Comparison of ENCODE assay signal across 8 mouse cellular contexts in the genomic region with DNA sequence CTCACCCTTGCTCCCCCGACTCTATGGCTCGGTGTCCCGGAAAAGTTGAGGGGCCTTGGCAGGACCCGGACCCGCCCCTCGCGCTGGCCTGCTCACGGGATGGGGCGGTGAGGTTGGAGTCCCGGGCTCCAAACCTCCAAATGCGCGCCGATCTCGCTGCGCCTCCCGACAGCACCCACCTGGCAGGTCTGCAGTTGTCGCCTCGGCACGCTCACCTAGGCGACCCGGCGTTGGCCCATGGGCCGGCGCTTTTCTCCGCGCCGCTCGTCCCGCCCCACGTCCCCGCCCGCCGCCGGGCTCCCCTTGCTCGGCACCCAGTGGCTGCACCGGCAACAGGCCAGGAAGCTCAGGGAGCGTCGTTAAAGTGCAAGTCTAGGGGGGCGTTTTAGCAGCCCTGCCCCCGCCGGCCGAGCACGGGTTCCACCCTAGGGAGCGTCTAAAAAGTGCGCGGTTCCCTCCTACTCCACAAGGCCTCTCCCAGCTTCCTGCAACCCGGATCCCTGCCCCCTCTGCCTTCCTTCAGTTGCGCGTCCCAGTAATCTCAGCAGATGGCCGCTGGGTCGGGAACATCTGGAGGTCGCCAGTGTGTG. TPM values are rescaled to one million over a fixed set of nuclear protein-coding genes. Genes with fewer than 3 reads are reported as not detected.
DNase-seq lines count a peak whose midpoint lies in the region; ATAC-seq and TF ChIP-seq lines count a peak whose summit lies in the region.

Gene Tsku, minus strand, starts transcription at position 266 of the 590 bp plus-strand sequence.

- no peak for TF ChIP-seq CTCF in CH12.LX (conservative IDR thresholded peaks at IDR 0.05 in 1 of 2, IDR thresholded peaks at IDR 0.05 in 1 of 2; ENCODE audit: low read depth in 2 of 2, low read length in 2 of 2)
- TF ChIP-seq CTCF in thymus, adult 2 months (IDR thresholded peaks at IDR 0.05; ENCODE audit: borderline replicate concordance, control insufficient read depth, extremely low read depth, insufficient read depth, low read length, poor library complexity) = no peak

- peak within 1 kb of the TSS; percentile 27 for H3K9ac ChIP-seq in CH12.LX (ENCODE audit: insufficient read depth, low read depth)
- peak within 1 kb of the TSS; percentile 77 for H3K9ac ChIP-seq in forebrain, embryonic 13.5 days
- H3K9ac ChIP-seq in heart, embryonic 16.5 days (ENCODE audit: low read length) = peak within 1 kb of the TSS; percentile 79
- peak within 1 kb of the TSS; percentile 37; the same call in 1 of the 2 replicates for H3K9ac ChIP-seq in liver, embryonic 15.5 days
- peak within 1 kb of the TSS; percentile 80 for H3K9ac ChIP-seq in neural tube, embryonic 14.5 days (replicated peaks; ENCODE audit: low read depth, low read length)

- WGBS in forebrain, embryonic 13.5 days = under 1% methylated on average over 52 of the region's 52 CpGs
- WGBS in heart, embryonic 16.5 days = under 1% methylated on average over 52 of the region's 52 CpGs
- under 1% methylated on average over 52 of the region's 52 CpGs for WGBS in liver, embryonic 15.5 days (ENCODE audit: insufficient replicate concordance)
- under 1% methylated on average over 52 of the region's 52 CpGs for WGBS in neural tube, embryonic 14.5 days
- WGBS in thymus, adult 2 months = under 1% methylated on average over 52 of the region's 52 CpGs

- no peak within 1 kb of the TSS for H3K27ac ChIP-seq in CH12.LX (ENCODE audit: insufficient read depth, low read depth)
- H3K27ac ChIP-seq in forebrain, embryonic 13.5 days = peak within 1 kb of the TSS; percentile 74
- H3K27ac ChIP-seq in heart, embryonic 16.5 days (ENCODE audit: low read length) = peak within 1 kb of the TSS; percentile 82
- H3K27ac ChIP-seq in liver, embryonic 15.5 days (replicated peaks) = peak within 1 kb of the TSS; percentile 51
- H3K27ac ChIP-seq in neural tube, embryonic 14.5 days (ENCODE audit: low read depth, low read length) = peak within 1 kb of the TSS; percentile 80
- no peak within 1 kb of the TSS for H3K27ac ChIP-seq in thymus, adult 2 months (ENCODE audit: control insufficient read depth, insufficient read depth, low read length)

- in situ Hi-C loops in CH12.LX (cut with MboI; ENCODE audit: low pct_ligation_motif_present, low pct_unique_long_range_greater_than_20kb, low sequenced_read_pairs) = no loop called here

- H3K36me3 ChIP-seq in CH12.LX (replicated peaks in 1 of 2; ENCODE audit: control insufficient read depth in 1 of 2, insufficient read depth in 1 of 2, low read length in 1 of 2) = peaks cover 0 to 2% of the 10 kb centered on the region in 2 experiments
- no peaks in the 10 kb centered on the region for H3K36me3 ChIP-seq in forebrain, embryonic 13.5 days (ENCODE audit: poor library complexity, severe bottlenecking)
- no peaks in the 10 kb centered on the region for H3K36me3 ChIP-seq in heart, embryonic 16.5 days (ENCODE audit: control insufficient read depth, insufficient read depth)
- no peaks in the 10 kb centered on the region for H3K36me3 ChIP-seq in liver, embryonic 15.5 days (replicated peaks)
- no peaks in the 10 kb centered on the region for H3K36me3 ChIP-seq in neural tube, embryonic 14.5 days (ENCODE audit: control insufficient read depth, insufficient read depth, low read length)
- H3K36me3 ChIP-seq in thymus, adult 2 months (ENCODE audit: control insufficient read depth, insufficient read depth, low read length) = no peaks in the 10 kb centered on the region

- H3K9me3 ChIP-seq in CH12.LX (replicated peaks; ENCODE audit: low read length) = peaks cover 17% of the 10 kb centered on the region
- H3K9me3 ChIP-seq in forebrain, embryonic 13.5 days (replicated peaks) = no peaks in the 10 kb centered on the region
- 0 out of 2 replicates have a peak, but pooled peaks cover 3% of the 10 kb centered on the region for H3K9me3 ChIP-seq in heart, embryonic 16.5 days (replicated peaks; ENCODE audit: control insufficient read depth, low read length)
- H3K9me3 ChIP-seq in liver, embryonic 15.5 days (replicated peaks) = no peaks in the 10 kb centered on the region
- no peaks in the 10 kb centered on the region for H3K9me3 ChIP-seq in neural tube, embryonic 14.5 days (ENCODE audit: control insufficient read depth, low read length)

- no peaks in the 10 kb centered on the region for H3K27me3 ChIP-seq in CH12.LX (replicated peaks)
- no peaks in the 10 kb centered on the region; the same call in 1 of the 2 replicates for H3K27me3 ChIP-seq in forebrain, embryonic 13.5 days
- H3K27me3 ChIP-seq in heart, embryonic 16.5 days (ENCODE audit: control insufficient read depth, insufficient read depth, low read length) = no peaks in the 10 kb centered on the region
- H3K27me3 ChIP-seq in liver, embryonic 15.5 days = peaks cover 64% of the 10 kb centered on the region
- no peaks in the 10 kb centered on the region for H3K27me3 ChIP-seq in neural tube, embryonic 14.5 days (ENCODE audit: control insufficient read depth, insufficient read depth, low read length)
- peaks cover 13% of the 10 kb centered on the region for H3K27me3 ChIP-seq in thymus, adult 2 months (ENCODE audit: control insufficient read depth, insufficient read depth, low read length)

- TF ChIP-seq RAD21 in CH12.LX (IDR thresholded peaks at IDR 0.05; ENCODE audit: low read depth, low read length) = no peak

- TF ChIP-seq POLR2A in CH12.LX (IDR thresholded peaks at IDR 0.05; ENCODE audit: low read depth, low read length) = peak; percentile 58
- TF ChIP-seq POLR2A in thymus, adult 2 months (IDR thresholded peaks at IDR 0.05; ENCODE audit: control insufficient read depth, extremely low read depth, insufficient read depth, low read length, poor library complexity) = no peak

- H3K4me1 ChIP-seq in CH12.LX (ENCODE audit: control insufficient read depth in 1 of 2, insufficient read depth in 2 of 2) = peaks cover 6 to 23% of the 10 kb centered on the region in 2 experiments; a peak in 2 of 4 replicates
- H3K4me1 ChIP-seq in forebrain, embryonic 13.5 days = peaks cover 35% of the 10 kb centered on the region
- H3K4me1 ChIP-seq in heart, embryonic 16.5 days (ENCODE audit: control insufficient read depth, insufficient read depth, low read length) = peaks cover 8% of the 10 kb centered on the region
- peaks cover 19% of the 10 kb centered on the region for H3K4me1 ChIP-seq in liver, embryonic 15.5 days (replicated peaks)
- peaks cover 9% of the 10 kb centered on the region; the same call in 1 of the 2 replicates for H3K4me1 ChIP-seq in neural tube, embryonic 14.5 days (ENCODE audit: control insufficient read depth, insufficient read depth, low read length)
- H3K4me1 ChIP-seq in thymus, adult 2 months (replicated peaks; ENCODE audit: control insufficient read depth, insufficient read depth, low read length) = peaks cover 9% of the 10 kb centered on the region

- peak within 1 kb of the TSS; percentile 62 to 74 (median 74) for H3K4me3 ChIP-seq in CH12.LX (replicated peaks in 1 of 3; ENCODE audit: low read depth in 2 of 3, low read length in 2 of 3, poor library complexity in 1 of 3)
- H3K4me3 ChIP-seq in forebrain, embryonic 13.5 days = peak within 1 kb of the TSS; percentile 65
- peak within 1 kb of the TSS; percentile 82 for H3K4me3 ChIP-seq in heart, embryonic 16.5 days (ENCODE audit: low read length)
- peak within 1 kb of the TSS; percentile 57 for H3K4me3 ChIP-seq in liver, embryonic 15.5 days (replicated peaks)
- H3K4me3 ChIP-seq in neural tube, embryonic 14.5 days (ENCODE audit: low read depth, low read length) = peak within 1 kb of the TSS; percentile 80
- peak within 1 kb of the TSS; percentile 46 for H3K4me3 ChIP-seq in thymus, adult 2 months (ENCODE audit: control insufficient read depth, insufficient read depth, low read length)

- no peaks in the 10 kb centered on the region for H3K79me2 ChIP-seq in CH12.LX (replicated peaks; ENCODE audit: control insufficient read depth, extremely low read depth, insufficient read depth, poor library complexity, severe bottlenecking)

- H3K4me2 ChIP-seq in CH12.LX (ENCODE audit: insufficient read depth, low read depth, poor library complexity, severe bottlenecking) = peak within 1 kb of the TSS; percentile 69
- H3K4me2 ChIP-seq in forebrain, embryonic 13.5 days = peak within 1 kb of the TSS; percentile 87
- H3K4me2 ChIP-seq in heart, embryonic 16.5 days (ENCODE audit: low read depth, low read length) = peak within 1 kb of the TSS; percentile 98
- peak within 1 kb of the TSS; percentile 66 for H3K4me2 ChIP-seq in liver, embryonic 15.5 days
- H3K4me2 ChIP-seq in neural tube, embryonic 14.5 days (ENCODE audit: low read depth, low read length) = peak within 1 kb of the TSS; percentile 89

- no peak; the same call in 1 of the 2 replicates for TF ChIP-seq EP300 in CH12.LX (IDR thresholded peaks at IDR 0.05; ENCODE audit: low read length)

- DNase-seq in CH12.LX (ENCODE audit: extremely low read depth) = peak; percentile 87
- peak; percentile 38 for DNase-seq in c-Kit-positive CD71-negative TER-119-negative erythroid progenitor cells, embryonic 14.5 days (ENCODE audit: low read depth)
- DNase-seq in kidney, postnatal 36 days = peak; percentile 92 to 95
- DNase-seq in thymus, adult 2 months = peak; percentile 38

- ATAC-seq in forebrain, embryonic 13.5 days = peak; percentile 95
- ATAC-seq in heart, embryonic 16.5 days (replicated peaks; ENCODE audit: extremely low read depth, insufficient read depth, low FRiP score) = peak; percentile 90
- peak; percentile 77 for ATAC-seq in liver, embryonic 15.5 days (ENCODE audit: insufficient read depth)
- peak; percentile 92 for ATAC-seq in neural tube, embryonic 14.5 days (ENCODE audit: low read depth)

- dilution Hi-C loops in CH12.LX (cut with MboI; ENCODE audit: extremely low pct_ligation_motif_present, extremely low pct_unique_long_range_greater_than_20kb, low sequenced_read_pairs) = no loop called here

TF ChIP-seq in CH12.LX, 34 proteins besides CTCF, POLR2A, EP300 and RAD21 (continues in another document):
- TF ChIP-seq ZC3H11A (IDR thresholded peaks at IDR 0.05; ENCODE audit: low read depth, low read length) (no peak), NELFE (IDR thresholded peaks at IDR 0.05; ENCODE audit: low read depth, low read length) (0 out of 2 replicates have a peak, but pooled peaks have one; percentile 51), MEF2A (IDR thresholded peaks at IDR 0.05; ENCODE audit: borderline replicate concordance, low read depth, low read length) (peak; percentile 54; the same call in 1 of the 2 replicates), TBP (conservative IDR thresholded peaks at IDR 0.05; ENCODE audit: low read depth, low read length) (no peak), SMC3 (IDR thresholded peaks at IDR 0.05; ENCODE audit: low read depth, low read length) (no peak), CHD2 (IDR thresholded peaks at IDR 0.05; ENCODE audit: low read length) (peak; percentile 89)

RNA-seq across cellular contexts. Expression of gene Tsku, which starts in this region (rescaled TPM):
- total RNA-seq in CH12.LX (2012; rRNA removed) (2.1 and 3.9 TPM in 2 replicates), CH12.LX (2014; rRNA removed) (1.1 and 1.4 TPM in 2 replicates)
- polyA plus RNA-seq in CH12.LX (2012; ENCODE audit: insufficient read length, low read depth) = 3.0 and 3.9 TPM in 2 replicates
- polyA plus RNA-seq in forebrain, embryonic 13.5 days (2015; fragmentation: Nextera tagmentation; extraction: Ambion mirVana) = 6.4 and 7.6 TPM in 2 replicates
- 3.2 and 3.8 TPM in 2 replicates for polyA plus RNA-seq in heart, embryonic 16.5 days (2015; fragmentation: Nextera tagmentation; extraction: Ambion mirVana)
- polyA plus RNA-seq in liver, embryonic 15.5 days (2015; fragmentation: Nextera tagmentation; extraction: Ambion mirVana) = 1.3 and 1.6 TPM in 2 replicates
- polyA plus RNA-seq in neural tube, embryonic 14.5 days (2014; fragmentation: Nextera tagmentation; extraction: Ambion mirVana) = 8.7 and 9.4 TPM in 2 replicates
- 10.2 and 11.1 TPM in 2 replicates for polyA plus RNA-seq in thymus, adult 2 months (2012; rRNA removed)

Comparison
In these comparisons a context has a peak if more than half of its experiments do, and no peak if none do; other contexts are left out.
1. DNase-seq: peak in every context shown above with its lines; median percentile 94 in kidney, postnatal 36 days; 87 in CH12.LX; 38 in c-Kit-positive CD71-negative TER-119-negative erythroid progenitor cells, embryonic 14.5 days; 38 in thymus, adult 2 months.
2. H3K27ac ChIP-seq: peak in forebrain, embryonic 13.5 days (single experiment), heart, embryonic 16.5 days (single experiment), liver, embryonic 15.5 days (single experiment) and neural tube, embryonic 14.5 days (single experiment); none in CH12.LX (single experiment) and thymus, adult 2 months (single experiment).
3. H3K9ac ChIP-seq: peak in every context shown above with its lines; median percentile 80 in neural tube, embryonic 14.5 days; 79 in heart, embryonic 16.5 days; 77 in forebrain, embryonic 13.5 days; 37 in liver, embryonic 15.5 days; 27 in CH12.LX.
4. Peak in every context shown above with its lines, with median percentiles within 50 percentile points of each other: H3K4me2 ChIP-seq, H3K4me3 ChIP-seq and ATAC-seq.